Mouse (Mus musculus): ENCODE results near the gene Bmpr1a. TPM values are rescaled to one million over a fixed set of nuclear protein-coding genes. Genes with fewer than 3 reads are reported as not detected.
"Not testable (repeated sequence)": the region's sequence is repeated elsewhere in the genome, so short reads cannot be mapped to it uniquely, and the experiment has no call there.

Bmpr1a gene
- polyA plus RNA-seq, 1 experiment from 2014 or later, result 21.3 TPM

DNA sequence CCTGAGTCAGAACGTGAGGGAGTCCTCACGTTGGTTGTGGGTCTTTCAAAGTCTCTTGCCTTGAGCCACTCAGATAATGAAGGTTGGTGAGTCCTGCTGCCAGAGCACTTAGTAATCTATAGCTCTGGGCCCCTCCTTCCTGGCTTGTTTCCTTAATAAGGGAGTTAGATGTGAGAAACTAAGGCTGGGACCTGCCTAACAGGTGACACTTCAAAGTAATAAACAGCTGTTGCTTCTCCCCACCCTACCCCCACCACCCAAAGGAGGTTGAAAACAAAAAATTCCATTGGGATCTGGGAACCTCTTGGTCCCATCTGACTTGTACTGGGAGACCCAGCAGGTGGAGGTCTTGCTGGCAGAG lies 138.0 kb downstream of the Bmpr1a start:
- no peak overlapping the region for H3K4me2 ChIP-seq (ENCODE audit: low read length)
- H3K4me3 ChIP-seq (ENCODE audit: low read depth, low read length), result no peak overlapping the region
- H3K9ac ChIP-seq (ENCODE audit: low read length), result no peak overlapping the region
- WGBS, result 92% methylated on average over 2 of the region's 2 CpGs
- H3K27ac ChIP-seq (ENCODE audit: low read depth, low read length), result no peak overlapping the region
- no peaks in the 10 kb centered on the region for H3K27me3 ChIP-seq (replicated peaks; ENCODE audit: control insufficient read depth, insufficient read depth, low read length)
- no peaks in the 10 kb centered on the region for H3K4me1 ChIP-seq (ENCODE audit: control insufficient read depth, insufficient read depth, low read length)
- no peak for DNase-seq (ENCODE audit: low spot score)
- H3K36me3 ChIP-seq (ENCODE audit: control insufficient read depth, insufficient read depth, low read length), result no peaks in the 10 kb centered on the region
- ATAC-seq, result no peak
- no peaks in the 10 kb centered on the region for H3K9me3 ChIP-seq (replicated peaks; ENCODE audit: control insufficient read depth, low read length)

DNA sequence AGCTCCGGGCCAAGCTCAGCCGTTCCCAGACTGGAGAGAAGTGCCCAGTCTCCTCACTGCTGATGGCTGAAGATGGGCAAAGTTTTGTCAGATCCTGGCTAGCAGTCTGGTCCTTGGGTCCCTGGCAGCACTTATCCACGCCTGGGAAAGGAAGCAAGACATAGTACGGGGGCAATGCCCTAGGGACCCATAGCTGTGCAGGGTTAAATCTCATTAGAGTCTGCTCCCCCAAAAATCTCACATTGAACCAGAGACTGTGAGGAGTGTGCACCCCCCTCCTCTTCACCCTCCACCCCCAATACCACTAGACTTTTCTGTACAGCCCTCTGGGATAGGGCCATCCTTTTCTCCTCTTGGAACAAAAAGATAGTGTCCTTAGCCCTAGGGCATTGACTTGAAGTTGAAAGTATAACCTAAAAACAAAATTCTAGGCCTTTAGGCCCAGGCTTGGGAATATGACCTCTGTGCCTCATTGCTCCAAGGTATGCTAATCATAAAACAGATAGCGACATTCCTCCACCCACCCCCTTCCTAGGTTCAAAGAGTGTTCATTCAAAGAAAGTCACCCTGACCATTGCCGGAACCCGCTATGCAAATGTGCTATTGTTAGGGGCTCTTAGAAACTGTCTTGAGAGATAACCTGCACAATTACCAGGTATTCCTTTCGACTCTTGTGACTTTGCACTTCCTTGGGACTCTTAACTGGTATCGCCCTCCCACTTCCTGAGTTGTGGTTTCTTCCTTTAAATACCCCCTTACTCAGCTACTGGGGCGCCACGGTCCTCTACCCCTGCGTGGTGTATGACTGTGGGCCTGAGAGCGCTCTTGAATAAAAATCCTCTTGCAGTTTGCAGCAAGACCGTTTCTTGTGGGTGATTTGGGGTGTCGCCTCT lies 138.6 kb downstream of the Bmpr1a start:
- Histone ChIP-seq H3K4me3 (ENCODE audit: low read depth, low read length) (peak overlapping the region; percentile 40), H3K9ac (ENCODE audit: low read length) (peak overlapping the region; percentile 63; the same call in 1 of the 2 replicates), H3K4me2 (ENCODE audit: low read length) (peak overlapping the region; percentile 64)
- H3K27me3 ChIP-seq (replicated peaks; ENCODE audit: control insufficient read depth, insufficient read depth, low read length); DNase-seq (ENCODE audit: low spot score); H3K36me3 ChIP-seq (ENCODE audit: control insufficient read depth, insufficient read depth, low read length); ATAC-seq; H3K27ac ChIP-seq (ENCODE audit: low read depth, low read length); H3K9me3 ChIP-seq (replicated peaks; ENCODE audit: control insufficient read depth, low read length); H3K4me1 ChIP-seq (ENCODE audit: control insufficient read depth, insufficient read depth, low read length): not testable (repeated sequence)
- WGBS, result 75% methylated on average over 15 of the region's 15 CpGs

DNA sequence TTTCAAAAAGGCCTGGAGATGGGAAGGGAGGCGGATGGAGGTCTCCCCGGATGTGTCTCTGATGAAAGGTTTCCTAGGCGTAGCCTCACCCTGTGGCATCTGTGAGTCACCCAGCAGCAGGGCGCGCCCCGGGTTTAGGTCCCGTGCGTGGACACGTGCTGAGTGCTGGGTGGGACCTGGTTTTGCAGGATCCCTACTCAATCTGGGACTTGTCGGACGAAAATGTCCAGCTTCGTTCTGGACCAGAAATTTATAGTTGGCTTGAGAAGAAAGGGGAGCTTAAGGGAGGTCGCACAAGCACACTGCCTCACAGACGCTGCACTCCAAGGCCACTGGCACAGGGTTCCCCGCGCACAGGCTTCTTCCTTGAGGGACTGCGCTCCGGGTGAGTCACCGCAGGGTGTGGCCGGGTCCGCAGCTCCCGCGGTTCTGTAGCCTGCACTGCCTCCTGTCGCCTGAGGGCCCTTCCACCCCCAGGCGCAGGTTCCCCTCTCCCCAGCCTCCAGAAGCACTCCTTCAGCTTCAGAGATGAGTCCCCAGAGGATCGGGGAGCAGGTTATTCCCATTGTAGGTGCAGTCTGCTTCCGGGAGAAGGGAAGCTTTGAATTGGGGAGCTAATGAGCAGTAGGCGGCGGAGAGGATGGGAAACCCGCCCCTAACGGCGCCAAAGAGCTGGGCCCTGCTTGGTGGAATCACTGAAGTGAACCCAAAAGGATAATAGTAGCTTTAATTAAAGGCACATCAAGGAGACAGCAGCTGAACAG lies 139.5 kb downstream of the Bmpr1a start:
- Histone ChIP-seq H3K9me3 (replicated peaks; ENCODE audit: control insufficient read depth, low read length) (no peaks in the 10 kb centered on the region), H3K36me3 (ENCODE audit: control insufficient read depth, insufficient read depth, low read length) (no peaks in the 10 kb centered on the region), H3K27ac (ENCODE audit: low read depth, low read length) (no peak overlapping the region), H3K4me3 (ENCODE audit: low read depth, low read length) (peak overlapping the region; percentile 40), H3K27me3 (replicated peaks; ENCODE audit: control insufficient read depth, insufficient read depth, low read length) (no peaks in the 10 kb centered on the region), H3K4me1 (ENCODE audit: control insufficient read depth, insufficient read depth, low read length) (no peaks in the 10 kb centered on the region), H3K4me2 (ENCODE audit: low read length) (peak overlapping the region; percentile 64), H3K9ac (ENCODE audit: low read length) (peak overlapping the region; percentile 63)
- 1% methylated on average over 32 of the region's 32 CpGs for WGBS
- DNase-seq (ENCODE audit: low spot score) (peak; percentile 61), ATAC-seq (peak; percentile 85)

DNA sequence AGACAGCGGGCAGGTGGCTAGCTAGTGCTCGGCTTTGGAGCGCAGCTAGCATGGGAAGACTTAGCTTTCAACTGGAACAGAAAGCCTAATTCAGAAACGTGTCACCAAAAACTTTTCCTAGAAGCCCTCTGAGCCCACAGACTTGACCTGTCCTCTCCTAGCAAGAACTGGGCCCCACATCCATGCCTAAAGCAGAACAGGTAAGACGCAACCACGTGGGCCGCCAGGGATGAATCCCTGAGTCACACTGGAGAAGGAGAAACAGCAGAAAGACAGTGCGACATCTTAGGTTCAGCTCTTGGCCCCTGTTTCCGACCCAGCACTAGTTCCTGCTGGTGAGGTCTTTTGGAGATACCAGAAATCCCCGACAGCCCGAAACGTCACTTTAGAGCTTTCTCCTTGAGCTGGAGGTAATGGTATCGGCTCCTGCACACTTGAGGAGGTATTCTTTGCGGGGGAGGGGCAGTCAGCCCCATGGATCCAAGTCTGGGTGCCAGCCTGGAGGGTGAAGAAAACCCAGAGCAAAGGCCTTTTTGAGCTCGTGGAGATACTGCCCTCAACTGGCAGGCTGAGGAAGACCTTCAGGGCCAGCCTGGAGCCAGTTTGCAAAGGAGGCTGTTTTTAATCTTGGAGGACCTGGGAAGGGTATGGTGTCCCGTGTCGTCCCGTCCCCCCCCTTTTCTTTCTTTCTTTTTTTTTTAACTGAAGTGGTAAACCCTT lies 140.3 kb downstream of the Bmpr1a start:
- ATAC-seq (peak; percentile 66), DNase-seq (ENCODE audit: low spot score) (peak; percentile 81)
- Histone ChIP-seq H3K36me3 (ENCODE audit: control insufficient read depth, insufficient read depth, low read length) (no peaks in the 10 kb centered on the region), H3K27me3 (replicated peaks; ENCODE audit: control insufficient read depth, insufficient read depth, low read length) (no peaks in the 10 kb centered on the region), H3K9me3 (replicated peaks; ENCODE audit: control insufficient read depth, low read length) (no peaks in the 10 kb centered on the region), H3K4me2 (ENCODE audit: low read length) (peak overlapping the region; percentile 64), H3K4me3 (ENCODE audit: low read depth, low read length) (peak overlapping the region; percentile 40), H3K4me1 (ENCODE audit: control insufficient read depth, insufficient read depth, low read length) (no peaks in the 10 kb centered on the region), H3K27ac (ENCODE audit: low read depth, low read length) (no peak overlapping the region), H3K9ac (ENCODE audit: low read length) (peak overlapping the region; percentile 63)
- whole genome bisulfite sequencing, result 34% methylated on average over 18 of the region's 18 CpGs

DNA sequence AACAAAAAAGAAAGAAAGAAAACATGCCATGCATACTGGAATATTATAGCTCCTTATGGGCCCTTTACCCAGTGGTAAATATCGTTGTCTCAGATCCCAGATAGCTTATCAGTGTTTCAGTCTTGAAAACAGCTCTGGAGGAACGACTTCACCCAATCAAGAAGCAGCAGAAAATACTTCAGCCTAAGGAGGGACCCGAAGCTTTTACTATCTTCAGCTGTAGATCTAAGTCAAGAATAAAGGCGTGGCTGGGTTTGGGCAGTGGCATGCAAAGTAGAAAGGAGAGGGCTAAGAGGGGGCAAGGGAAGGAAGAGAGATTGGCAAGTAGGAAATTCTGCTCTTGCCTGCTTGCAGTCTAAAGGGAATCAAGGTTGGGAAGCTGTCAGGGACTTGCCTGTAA lies 141.0 kb downstream of the Bmpr1a start:
- no peak overlapping the region for H3K27ac ChIP-seq (ENCODE audit: low read depth, low read length)
- no peaks in the 10 kb centered on the region for H3K4me1 ChIP-seq (ENCODE audit: control insufficient read depth, insufficient read depth, low read length)
- WGBS, result 88% methylated on average over 4 of the region's 4 CpGs
- H3K9me3 ChIP-seq (replicated peaks; ENCODE audit: control insufficient read depth, low read length), result no peaks in the 10 kb centered on the region
- no peak for DNase-seq (ENCODE audit: low spot score)
- no peak overlapping the region for H3K9ac ChIP-seq (ENCODE audit: low read length)
- H3K4me2 ChIP-seq (ENCODE audit: low read length), result no peak overlapping the region
- no peak overlapping the region for H3K4me3 ChIP-seq (ENCODE audit: low read depth, low read length)
- H3K27me3 ChIP-seq (replicated peaks; ENCODE audit: control insufficient read depth, insufficient read depth, low read length), result no peaks in the 10 kb centered on the region
- no peak for ATAC-seq
- H3K36me3 ChIP-seq (ENCODE audit: control insufficient read depth, insufficient read depth, low read length), result no peaks in the 10 kb centered on the region

Other genes with a start within 250 kb of the Bmpr1a start
- gene Shld2, start 192.8 kb downstream of the Bmpr1a start, polyA plus RNA-seq (2014; fragmentation: Nextera tagmentation; extraction: Ambion mirVana), result 7.0 and 8.6 TPM in 2 replicates
- 84.0 and 94.1 TPM in 2 replicates for gene Glud1, start 192.6 kb downstream of the Bmpr1a start, polyA plus RNA-seq (2014; fragmentation: Nextera tagmentation; extraction: Ambion mirVana)
- not detected in 2 replicates for gene Fam25c, start 147.9 kb downstream of the Bmpr1a start, polyA plus RNA-seq (2014; fragmentation: Nextera tagmentation; extraction: Ambion mirVana)
- gene Sncg, start 128.6 kb downstream of the Bmpr1a start, polyA plus RNA-seq (2014; fragmentation: Nextera tagmentation; extraction: Ambion mirVana), result 4.0 and 4.2 TPM in 2 replicates
- gene Mmrn2, start 127.9 kb downstream of the Bmpr1a start, polyA plus RNA-seq (2014; fragmentation: Nextera tagmentation; extraction: Ambion mirVana), result 3.5 and 3.6 TPM in 2 replicates
- gene 9230112D13Rik, start 19.5 kb upstream of the Bmpr1a start, polyA plus RNA-seq (2014; fragmentation: Nextera tagmentation; extraction: Ambion mirVana), result not detected in 2 replicates
- gene Ldb3, start 85.3 kb upstream of the Bmpr1a start, polyA plus RNA-seq (2014; fragmentation: Nextera tagmentation; extraction: Ambion mirVana), result 0.49 and 0.63 TPM in 2 replicates
- not detected in 2 replicates for gene Opn4, start 96.8 kb upstream of the Bmpr1a start, polyA plus RNA-seq (2014; fragmentation: Nextera tagmentation; extraction: Ambion mirVana)
- gene Wapl, start 170.6 kb upstream of the Bmpr1a start, polyA plus RNA-seq (2014; fragmentation: Nextera tagmentation; extraction: Ambion mirVana), result 20.7 and 21.2 TPM in 2 replicates

All from forebrain, embryonic 14.5 days (tissue).